In genomic region chr7:117795035-117795434, GRCm38 (mm10) we compare ENCODE assay signal across 24 mouse cellular contexts.
"Had no signal": no experiment of that assay in that cellular context is flagged by ENCODE, and none has a peak within 500 bp of the region (broad histone marks: within the 10 kb centered on the region; RNA-seq: fewer than 3 reads in every experiment).

No protein-coding gene starts in this region.

- H3K9ac ChIP-seq: heart, embryonic 12.5 days; hindbrain, embryonic 14.5 days; intestine, embryonic 15.5 days; limb, embryonic 13.5 days; limb, embryonic 15.5 days; liver, embryonic 12.5 days had no signal

- H3K4me3 ChIP-seq: gastrocnemius, adult 2 months; heart, embryonic 10.5 days; heart, embryonic 12.5 days; intestine, embryonic 15.5 days; layer of hippocampus, adult 2 months; left cerebral cortex, adult 2 months; limb, embryonic 13.5 days; limb, embryonic 15.5 days; liver, embryonic 12.5 days had no signal

- H3K36me3 ChIP-seq: heart, embryonic 10.5 days; heart, embryonic 12.5 days; intestine, embryonic 15.5 days; limb, embryonic 13.5 days; limb, embryonic 15.5 days; liver, embryonic 12.5 days had no signal

- ATAC-seq: hindbrain, embryonic 16.5 days; inflammation-experienced regulatory T-cells, adult 6 months; intestine, embryonic 15.5 days; intestine, postnatal 0 days; liver, embryonic 12.5 days had no signal

- H3K4me2 ChIP-seq: heart, embryonic 12.5 days; hindbrain, embryonic 14.5 days; intestine, embryonic 15.5 days; limb, embryonic 13.5 days; limb, embryonic 15.5 days; liver, embryonic 12.5 days had no signal

- H3K4me1 ChIP-seq: heart, embryonic 12.5 days; intestine, embryonic 15.5 days; limb, embryonic 13.5 days; limb, embryonic 15.5 days; liver, embryonic 12.5 days had no signal

- H3K27me3 ChIP-seq: heart, embryonic 12.5 days; intestine, embryonic 15.5 days; limb, embryonic 13.5 days; limb, embryonic 15.5 days; liver, embryonic 12.5 days had no signal

- H3K27ac ChIP-seq: gastrocnemius, adult 2 months; heart, embryonic 10.5 days; hindbrain, embryonic 14.5 days; intestine, embryonic 15.5 days; layer of hippocampus, adult 2 months; left cerebral cortex, adult 2 months; limb, embryonic 13.5 days; limb, embryonic 15.5 days; liver, embryonic 12.5 days had no signal

- DNase-seq: gastrocnemius, adult 2 months; gastrocnemius, postnatal 10 days; gastrocnemius, postnatal 25 days; heart, adult 18-20 months; heart, postnatal 10 days; heart, postnatal 4 days; kidney, adult 18-20 months; kidney, adult 8-10 months; kidney, postnatal 10 days; kidney, postnatal 25 days; kidney, postnatal 4 days; left cerebral cortex, postnatal 4 days had no signal

- H3K9me3 ChIP-seq: heart, embryonic 10.5 days; heart, embryonic 12.5 days; intestine, embryonic 15.5 days; limb, embryonic 13.5 days; limb, embryonic 15.5 days; liver, embryonic 12.5 days had no signal
